Mouse (Mus musculus) erythroblast, embryonic 14.5 days (primary cell): ENCODE results near the gene Pink1. TPM values are rescaled to one million over a fixed set of nuclear protein-coding genes. Genes with fewer than 3 reads are reported as not detected.

ENCODE experiments used
- H3K27me3 ChIP-seq: 2 replicates; pipeline ENCODE4 v1.6.1; 2012; ENCODE audit warnings: inconsistent platforms; ENCODE audit not compliant: control insufficient read depth
- H3K36me3 ChIP-seq: 2 replicates; pipeline ENCODE4 v1.6.1; 2012; ENCODE audit warnings: mild to moderate bottlenecking, inconsistent platforms; ENCODE audit not compliant: control insufficient read depth
- H3K4me1 ChIP-seq: 2 replicates; pipeline ENCODE4 v1.6.1; 2012; ENCODE audit warnings: inconsistent platforms; ENCODE audit not compliant: control insufficient read depth
- H3K4me3 ChIP-seq: replicated peaks from 2 replicates; pipeline ENCODE3; 2012; ENCODE audit warnings: moderate library complexity, mild to moderate bottlenecking, inconsistent platforms
- H3K9me3 ChIP-seq: 2 replicates; pipeline ENCODE4 v1.6.1; 2012; ENCODE audit warnings: low read length, inconsistent platforms, mixed read lengths; ENCODE audit not compliant: control insufficient read depth
- GATA1 ChIP-seq: IDR thresholded peaks from 2 replicates; pipeline ENCODE4 v1.6.1; 2012; ENCODE audit warnings: low read length, inconsistent platforms, mixed read lengths
- TAL1 ChIP-seq: IDR thresholded peaks from 3 replicates; pipeline ENCODE4 v1.6.1; 2012; ENCODE audit warnings: low read length, inconsistent platforms, mixed read lengths
- polyA plus RNA-seq: library from polyadenylated mRNA; stranded (reverse); fragments of >175 nt; gene quantifications from 2 replicates; pipeline ENCODE4 v1.2.3, GENCODE M21; 2012

The Pink1 gene
- polyA plus RNA-seq, 1 experiment: 5.3 TPM

GRCm38 (mm10) chr4:138343341-138343837 lies 17.3 kb upstream of the Pink1 start:
- Histone ChIP-seq H3K4me3 (no peak overlapping the region), H3K9me3 (no peaks in the 10 kb centered on the region), H3K27me3 (peaks cover 2% of the 10 kb centered on the region; the same call in 1 of the 2 replicates), H3K36me3 (no peaks in the 10 kb centered on the region; the same call in 1 of the 2 replicates), H3K4me1 (no peaks in the 10 kb centered on the region)
- no peak for TF ChIP-seq GATA1
- TF ChIP-seq TAL1: no peak

- no peak for TF ChIP-seq TAL1
- TF ChIP-seq GATA1: no peak
- H3K36me3 ChIP-seq: no peaks in the 10 kb centered on the region; the same call in 1 of the 2 replicates
- H3K4me1 ChIP-seq: no peaks in the 10 kb centered on the region
- peaks cover 2% of the 10 kb centered on the region; the same call in 1 of the 2 replicates for H3K27me3 ChIP-seq
- no peak overlapping the region for H3K4me3 ChIP-seq
- no peaks in the 10 kb centered on the region for H3K9me3 ChIP-seq
Measured at GRCm38 (mm10) chr4:138342778-138343177, 16.7 kb upstream of the Pink1 start.

- Histone ChIP-seq H3K27me3 (peaks cover 2% of the 10 kb centered on the region; the same call in 1 of the 2 replicates), H3K36me3 (no peaks in the 10 kb centered on the region; the same call in 1 of the 2 replicates), H3K4me1 (no peaks in the 10 kb centered on the region), H3K9me3 (no peaks in the 10 kb centered on the region), H3K4me3 (no peak overlapping the region)
- TF ChIP-seq GATA1: no peak
- TF ChIP-seq TAL1: no peak
Measured at GRCm38 (mm10) chr4:138342048-138342447, 15.9 kb upstream of the Pink1 start.

- no peak for TF ChIP-seq GATA1
- TF ChIP-seq TAL1: no peak
- Histone ChIP-seq H3K9me3 (no peaks in the 10 kb centered on the region), H3K4me3 (no peak overlapping the region), H3K27me3 (peaks cover 2% of the 10 kb centered on the region; the same call in 1 of the 2 replicates), H3K36me3 (no peaks in the 10 kb centered on the region; the same call in 1 of the 2 replicates), H3K4me1 (no peaks in the 10 kb centered on the region)
Measured at GRCm38 (mm10) chr4:138341393-138341792, 15.3 kb upstream of the Pink1 start.

- Histone ChIP-seq H3K9me3 (no peaks in the 10 kb centered on the region), H3K4me3 (no peak overlapping the region), H3K36me3 (no peaks in the 10 kb centered on the region), H3K27me3 (peaks cover 2% of the 10 kb centered on the region; the same call in 1 of the 2 replicates), H3K4me1 (no peaks in the 10 kb centered on the region)
- TF ChIP-seq GATA1: no peak
- no peak for TF ChIP-seq TAL1
Measured at GRCm38 (mm10) chr4:138339963-138340362, 13.9 kb upstream of the Pink1 start.

GRCm38 (mm10) chr4:138337341-138337740 lies 11.2 kb upstream of the Pink1 start:
- Histone ChIP-seq H3K9me3 (no peaks in the 10 kb centered on the region), H3K27me3 (peaks cover 2% of the 10 kb centered on the region), H3K36me3 (no peaks in the 10 kb centered on the region), H3K4me3 (no peak overlapping the region), H3K4me1 (no peaks in the 10 kb centered on the region)
- TF ChIP-seq GATA1: no peak
- TF ChIP-seq TAL1: no peak

GRCm38 (mm10) chr4:138336876-138337275 lies 10.8 kb upstream of the Pink1 start:
- Histone ChIP-seq H3K36me3 (no peaks in the 10 kb centered on the region), H3K4me1 (no peaks in the 10 kb centered on the region), H3K27me3 (peaks cover 6% of the 10 kb centered on the region), H3K9me3 (no peaks in the 10 kb centered on the region), H3K4me3 (no peak overlapping the region)
- TF ChIP-seq GATA1 (no peak), TAL1 (no peak)

- H3K36me3 ChIP-seq: no peaks in the 10 kb centered on the region
- peaks cover 14% of the 10 kb centered on the region for H3K27me3 ChIP-seq
- TF ChIP-seq TAL1 (no peak), GATA1 (no peak)
- H3K4me3 ChIP-seq: no peak overlapping the region
- no peaks in the 10 kb centered on the region for H3K9me3 ChIP-seq
- no peaks in the 10 kb centered on the region for H3K4me1 ChIP-seq
Measured at GRCm38 (mm10) chr4:138335648-138336047, 9.5 kb upstream of the Pink1 start.

GRCm38 (mm10) chr4:138335036-138335435 lies 8.9 kb upstream of the Pink1 start:
- H3K36me3 ChIP-seq: no peaks in the 10 kb centered on the region
- no peaks in the 10 kb centered on the region for H3K4me1 ChIP-seq
- TF ChIP-seq TAL1: no peak
- TF ChIP-seq GATA1: no peak
- no peak overlapping the region for H3K4me3 ChIP-seq
- H3K9me3 ChIP-seq: no peaks in the 10 kb centered on the region
- H3K27me3 ChIP-seq: peaks cover 20% of the 10 kb centered on the region

- Histone ChIP-seq H3K4me3 (no peak overlapping the region), H3K4me1 (no peaks in the 10 kb centered on the region), H3K27me3 (peaks cover 20% of the 10 kb centered on the region), H3K9me3 (peaks cover 2% of the 10 kb centered on the region; the same call in 1 of the 2 replicates), H3K36me3 (no peaks in the 10 kb centered on the region)
- no peak for TF ChIP-seq TAL1
- no peak for TF ChIP-seq GATA1
Measured at GRCm38 (mm10) chr4:138333135-138333534, 7.0 kb upstream of the Pink1 start.
